Mouse (Mus musculus) urinary bladder, postnatal 36 days (tissue): ENCODE measurements at regions not wholly inside any gene's neighbourhood (a gene's known extent, or its start where the extent isn't known, plus 50 kb on each side); places are given as distances from the start of the nearest gene placed in this dataset.

Source experiments
- DNase-seq, 2 experiments: peaks; one replicate each; pipeline ENCODE4 v3.0.0; 2022; ENCODE audit warnings: low spot score in 2 of 2, mixed read lengths in 1 of 2

DNA sequence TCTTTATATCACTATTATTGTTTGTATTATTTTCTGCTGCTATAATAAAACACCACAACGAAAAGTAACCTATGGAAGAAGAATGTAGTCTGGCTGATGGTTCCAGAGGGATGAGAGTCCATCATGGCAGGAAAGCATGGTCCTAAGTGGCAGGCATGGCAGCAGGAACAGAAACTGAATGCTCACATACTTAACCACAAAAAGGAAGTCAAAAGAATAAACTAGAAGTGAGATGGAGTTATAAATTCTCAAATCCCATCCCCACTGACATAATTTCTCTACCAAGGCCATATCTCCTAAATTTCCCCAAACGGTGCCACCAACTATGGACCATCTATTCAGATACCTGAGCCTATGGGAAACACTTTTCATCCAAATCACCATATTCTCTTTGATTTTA lies 408.7 kb upstream of the Cnksr2 start:
- no peak for DNase-seq

DNA sequence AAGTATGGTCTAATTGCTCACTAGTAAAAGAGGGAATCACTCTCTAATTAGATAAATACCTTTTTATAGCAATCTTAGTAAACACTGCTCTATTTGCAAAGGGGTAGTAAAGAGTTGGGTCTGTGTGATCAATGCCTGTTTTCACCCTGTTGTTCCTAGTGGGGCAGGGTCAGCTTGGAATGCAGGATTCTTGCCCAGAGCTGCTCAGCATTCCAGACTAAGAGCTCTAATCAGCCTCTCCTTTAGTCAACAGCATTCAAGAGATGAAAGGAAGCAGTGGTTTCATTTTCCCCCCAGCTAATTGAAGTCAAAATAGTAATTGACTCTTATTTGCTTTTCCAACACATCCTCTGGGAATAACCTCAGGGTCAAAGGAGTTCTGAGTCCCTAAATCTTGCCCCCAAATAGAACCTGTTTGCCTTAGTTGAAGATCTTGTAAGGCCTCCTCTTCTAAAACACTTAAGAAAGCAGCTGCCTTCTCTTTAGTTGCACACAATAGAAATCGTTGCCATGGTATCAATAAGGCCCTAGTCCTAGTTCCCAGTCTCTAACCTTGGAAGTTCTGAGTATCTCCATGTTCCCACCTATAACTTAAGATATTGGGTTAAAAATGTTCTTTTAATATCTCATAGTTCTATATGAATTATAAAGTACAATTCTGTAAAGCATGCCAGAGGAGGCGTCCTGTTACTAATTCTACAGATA lies 380.6 kb upstream of the Cnksr2 start:
- no peak for DNase-seq

GRCm38 (mm10) chrX:158394184-158394894 lies 351.2 kb upstream of the Cnksr2 start:
- no peak for DNase-seq

GRCm38 (mm10) chrX:158375791-158376190 lies 332.7 kb upstream of the Cnksr2 start:
- DNase-seq: peak in 1 of 2 experiments; percentile 0

DNA sequence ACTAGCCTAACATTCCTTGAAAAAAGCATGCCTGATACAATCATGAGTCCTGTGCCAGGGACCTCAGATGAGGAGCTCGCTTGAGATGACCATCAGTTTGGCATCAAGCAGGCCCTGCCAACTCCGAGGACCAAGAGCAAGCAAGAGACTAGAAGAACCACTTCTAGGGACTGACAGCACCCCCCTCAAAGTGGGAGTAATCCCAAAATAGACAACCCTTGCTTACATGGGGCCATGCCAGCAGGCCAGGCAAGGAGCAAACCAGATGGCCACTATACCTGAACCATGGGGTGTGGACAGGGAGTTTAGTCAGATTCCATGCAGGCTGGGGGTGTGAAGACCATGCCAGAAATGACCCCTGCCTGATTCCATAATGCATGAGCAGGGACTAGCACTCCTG lies 330.1 kb upstream of the Cnksr2 start:
- no peak for DNase-seq
